ENCODE assay signal across 11 mouse cellular contexts in the genomic region with DNA sequence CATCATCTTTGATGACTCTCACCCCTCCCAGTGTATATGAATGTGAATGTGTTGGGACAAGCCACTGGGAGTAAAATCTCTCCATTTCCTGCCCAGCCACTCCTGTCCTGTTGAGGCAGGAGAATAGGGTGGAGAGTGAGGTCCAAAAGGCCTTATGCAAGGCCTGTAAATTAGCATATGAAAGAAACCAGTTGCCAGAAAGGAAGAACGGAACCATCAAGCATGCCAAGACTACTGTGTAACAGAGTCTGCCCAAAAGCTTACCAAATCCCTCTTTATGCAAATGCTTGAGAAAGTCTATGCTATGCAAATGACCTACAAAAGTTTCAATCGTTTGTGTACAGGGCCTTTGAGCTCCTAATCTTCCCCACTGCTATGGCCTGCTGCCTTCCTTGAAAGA.
DNase-seq lines count a peak whose midpoint lies in the region; ATAC-seq and TF ChIP-seq lines count a peak whose summit lies in the region.
"Had no signal": no experiment of that assay in that cellular context is flagged by ENCODE, and none has a peak within 500 bp of the region (broad histone marks: within the 10 kb centered on the region; RNA-seq: fewer than 3 reads in every experiment).

No protein-coding gene starts in this region.

- no peak overlapping the region for H3K9ac ChIP-seq in ES-Bruce4 (ENCODE audit: low read depth, poor library complexity, severe bottlenecking)
- H3K9ac ChIP-seq in forebrain, embryonic 12.5 days, result no peak overlapping the region
- no peak overlapping the region for H3K9ac ChIP-seq in midbrain, embryonic 11.5 days (ENCODE audit: low read length)

- peak; percentile 4 to 22 for DNase-seq in cerebellum, postnatal 14 days
- no peak for DNase-seq in cerebellum, adult 11 months
- no peak for DNase-seq in midbrain, embryonic 11.5 days (ENCODE audit: low spot score, missing footprints)
- DNase-seq in adrenal gland, postnatal 25 days, result no peak
- DNase-seq in ovary, postnatal 36 days (ENCODE audit: low spot score), result no peak
- DNase-seq in yolk sac, embryonic 10.5 days (ENCODE audit: low spot score), result no peak
- DNase-seq: retina, postnatal 1 day had no signal

- TF ChIP-seq EP300 in ES-Bruce4 (IDR thresholded peaks at IDR 0.05; ENCODE audit: insufficient read depth, low read depth, low read length), result 0 out of 2 replicates have a peak, but pooled peaks have one; percentile 61

- no peak for TF ChIP-seq CTCF in ES-Bruce4 (IDR thresholded peaks at IDR 0.05; ENCODE audit: low read depth, low read length)

- H3K36me3 ChIP-seq in ES-Bruce4 (ENCODE audit: control insufficient read depth, insufficient read depth, low read length, poor library complexity, severe bottlenecking), result no peaks in the 10 kb centered on the region
- H3K36me3 ChIP-seq in forebrain, embryonic 12.5 days (replicated peaks), result no peaks in the 10 kb centered on the region
- no peaks in the 10 kb centered on the region for H3K36me3 ChIP-seq in midbrain, embryonic 11.5 days (ENCODE audit: control insufficient read depth, insufficient read depth, low read length)

- H3K4me3 ChIP-seq in ES-Bruce4 (ENCODE audit: low read depth, low read length), result no peak overlapping the region
- no peak overlapping the region for H3K4me3 ChIP-seq in forebrain, embryonic 12.5 days (replicated peaks)
- H3K4me3 ChIP-seq in midbrain, embryonic 11.5 days (ENCODE audit: low read depth, low read length), result no peak overlapping the region

- H3K27me3 ChIP-seq in ES-Bruce4 (ENCODE audit: control insufficient read depth, insufficient read depth, low read length, poor library complexity, severe bottlenecking), result no peaks in the 10 kb centered on the region
- H3K27me3 ChIP-seq in forebrain, embryonic 12.5 days, result no peaks in the 10 kb centered on the region
- H3K27me3 ChIP-seq in midbrain, embryonic 11.5 days (ENCODE audit: control insufficient read depth, insufficient read depth, low read length), result no peaks in the 10 kb centered on the region
- H3K27me3 ChIP-seq: Patski had no signal

- peaks cover 1% of the 10 kb centered on the region for H3K4me1 ChIP-seq in ES-Bruce4 (ENCODE audit: control insufficient read depth, insufficient read depth, low read length)
- H3K4me1 ChIP-seq in forebrain, embryonic 12.5 days, result peaks cover 23% of the 10 kb centered on the region
- no peaks in the 10 kb centered on the region for H3K4me1 ChIP-seq in midbrain, embryonic 11.5 days (ENCODE audit: control insufficient read depth, insufficient read depth, low read length)

- no peak for TF ChIP-seq POLR2A in ES-Bruce4 (IDR thresholded peaks at IDR 0.05; ENCODE audit: insufficient read depth, low read length)

- ATAC-seq in forebrain, embryonic 12.5 days (ENCODE audit: low FRiP score), result peak; percentile 87
- ATAC-seq in midbrain, embryonic 11.5 days (ENCODE audit: low FRiP score), result peak; percentile 88
- ATAC-seq: Patski had no signal

- no peak overlapping the region for H3K4me2 ChIP-seq in forebrain, embryonic 12.5 days
- no peak overlapping the region for H3K4me2 ChIP-seq in midbrain, embryonic 11.5 days

- H3K9me3 ChIP-seq in ES-Bruce4 (replicated peaks; ENCODE audit: control insufficient read depth, insufficient read depth, low read length, poor library complexity, severe bottlenecking), result peaks cover 10% of the 10 kb centered on the region
- no peaks in the 10 kb centered on the region for H3K9me3 ChIP-seq in forebrain, embryonic 12.5 days
- H3K9me3 ChIP-seq in midbrain, embryonic 11.5 days (ENCODE audit: control insufficient read depth, low read length), result no peaks in the 10 kb centered on the region

- 23% methylated on average over 2 of the region's 2 CpGs for WGBS in forebrain, embryonic 12.5 days
- WGBS in midbrain, embryonic 11.5 days, result 28% methylated on average over 2 of the region's 2 CpGs

- peak overlapping the region; percentile 63 for H3K27ac ChIP-seq in ES-Bruce4 (ENCODE audit: insufficient read depth, low read length)
- H3K27ac ChIP-seq in forebrain, embryonic 12.5 days, result peak overlapping the region; percentile 50; the same call in 1 of the 2 replicates
- no peak overlapping the region for H3K27ac ChIP-seq in midbrain, embryonic 11.5 days (ENCODE audit: low read depth, low read length)
- H3K27ac ChIP-seq: kidney, postnatal 0 days had no signal

Comparison
In these comparisons a context has a peak if more than half of its experiments do, and no peak if none do; other contexts are left out.
1. DNase-seq: peak in cerebellum, postnatal 14 days (2 of 2); none in cerebellum, adult 11 months (single experiment), midbrain, embryonic 11.5 days (single experiment), adrenal gland, postnatal 25 days (single experiment), ovary, postnatal 36 days (single experiment) and yolk sac, embryonic 10.5 days (single experiment).